Mouse (Mus musculus) heart, adult 2 months (tissue): ENCODE data around the gene Rpl14.

Experiments used
- CTCF ChIP-seq: fragments of 200-600 bp; IDR thresholded peaks from 2 replicates; pipeline ENCODE4 v1.8.1; 2022; ENCODE audit warnings: antibody characterized with exemption, mild to moderate bottlenecking, moderate library complexity
- POLR2A ChIP-seq: fragments of 200-500 bp; IDR thresholded peaks from 2 replicates; pipeline ENCODE4 v1.6.1; 2011; ENCODE audit warnings: mild to moderate bottlenecking, low read depth, low read length, control low read depth; ENCODE audit not compliant: insufficient read depth

DNA sequence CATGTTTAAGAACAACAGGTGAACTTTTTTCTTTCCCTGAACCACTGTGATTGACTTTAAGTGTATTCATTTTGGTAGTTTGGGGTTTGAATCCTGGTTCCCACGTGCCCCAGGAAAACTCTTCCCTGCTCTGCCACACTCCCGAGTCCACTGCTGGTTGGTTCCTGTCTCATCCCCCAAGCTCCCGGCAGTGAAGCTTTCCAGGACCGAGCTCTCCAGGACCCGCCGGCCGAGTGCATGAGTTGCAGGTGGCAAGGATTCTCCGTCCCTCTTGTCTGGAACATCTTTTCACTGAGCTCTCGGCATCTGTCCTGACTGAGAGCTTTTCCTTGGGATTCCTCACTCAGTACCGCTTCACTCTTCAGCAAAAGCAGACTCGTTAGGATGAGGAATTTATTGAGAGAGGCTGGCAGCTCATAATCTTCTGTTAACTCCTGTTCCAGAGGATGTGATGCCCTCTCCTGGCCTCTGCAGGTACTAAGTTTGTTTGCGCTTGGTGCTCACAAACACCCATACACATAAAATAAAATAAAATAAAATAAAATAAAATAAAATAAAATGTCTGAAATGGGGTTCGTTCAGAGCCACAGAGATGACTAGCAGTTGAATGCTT, 1.4 kb upstream of the Rpl14 start:
- TF ChIP-seq POLR2A (no peak), CTCF (peak; percentile 63)
